Mouse (Mus musculus) MEL-GATA-1-ER (cell line): ENCODE data around the gene Dock9.

Experiments used
- DNase-seq: peaks from one replicate; pipeline ENCODE4 v3.0.0-alpha.2; 2012; ENCODE audit warnings: low read depth; ENCODE audit errors: extremely low read depth

The Dock9 gene

GRCm38 (mm10) chr14:121527883-121528282 is 269.8 kb downstream of the Dock9 start:
- no peak for DNase-seq

- DNase-seq, result peak; percentile 10
Observed at GRCm38 (mm10) chr14:121527201-121527600, 270.4 kb downstream of the Dock9 start.

GRCm38 (mm10) chr14:121521709-121522108 is 275.9 kb downstream of the Dock9 start:
- DNase-seq, result peak; percentile 92

GRCm38 (mm10) chr14:121516881-121517280 is 280.8 kb downstream of the Dock9 start:
- no peak for DNase-seq

- no peak for DNase-seq
Observed at GRCm38 (mm10) chr14:121508929-121509328, 288.7 kb downstream of the Dock9 start.

- no peak for DNase-seq
Observed at GRCm38 (mm10) chr14:121506336-121506735, 291.3 kb downstream of the Dock9 start.

GRCm38 (mm10) chr14:121505485-121505860 is 292.2 kb downstream of the Dock9 start:
- DNase-seq, result no peak

GRCm38 (mm10) chr14:121504781-121505484 is 292.7 kb downstream of the Dock9 start, which contains the start of gene Slc15a1:
Gene Slc15a1, minus strand, starts transcription at chr14:121505252.
- DNase-seq, result no peak

GRCm38 (mm10) chr14:121500577-121500976 is 297.1 kb downstream of the Dock9 start:
- DNase-seq, result no peak

- no peak for DNase-seq
Observed at GRCm38 (mm10) chr14:121499769-121500168, 297.9 kb downstream of the Dock9 start.

- no peak for DNase-seq
Observed at GRCm38 (mm10) chr14:121497800-121498199, 299.8 kb downstream of the Dock9 start.

- no peak for DNase-seq
Observed at GRCm38 (mm10) chr14:121495741-121496140, 301.9 kb downstream of the Dock9 start.

- DNase-seq, result no peak
Observed at GRCm38 (mm10) chr14:121495120-121495519, 302.5 kb downstream of the Dock9 start.

- no peak for DNase-seq
Observed at GRCm38 (mm10) chr14:121494238-121494637, 303.4 kb downstream of the Dock9 start.

- DNase-seq, result no peak
Observed at GRCm38 (mm10) chr14:121493712-121494111, 303.9 kb downstream of the Dock9 start.

GRCm38 (mm10) chr14:121492328-121492727 is 305.3 kb downstream of the Dock9 start:
- no peak for DNase-seq
